Mouse (Mus musculus) granulocyte monocyte progenitor cell, adult 5-6 weeks (primary cell): ENCODE results near the gene Eef1g. TPM values are rescaled to one million over a fixed set of nuclear protein-coding genes. Genes with fewer than 3 reads are reported as not detected.
A peak's percentile ranks its signal among the peaks of the same experiment; 100 is the strongest.
"Not testable (repeated sequence)": the region's sequence is repeated elsewhere in the genome, so short reads cannot be mapped to it uniquely, and the experiment has no call there.

Experiments used
- ATAC-seq: replicated peaks from 2 replicates; pipeline ENCODE4 v1.8.0; 2016; ENCODE audit warnings: mild to moderate bottlenecking, moderate TSS enrichment, inconsistent platforms; ENCODE audit not compliant: poor library complexity, severe bottlenecking
- total RNA-seq, 2 experiments: library from RNA; stranded (forward) in 1 of 2; stranded (reverse) in 1 of 2; fragments of 200-712, 200-1000 nt in 1 of 2; fragments of >200 nt in 1 of 2; fragmentation: Nextera tagmentation in 1 of 2; gene quantifications; 2 replicates each; pipeline ENCODE4 v1.2.3; 2014 to 2017

The Eef1g gene
- total RNA-seq, 2 experiments from 2014 or later = 899 to 1,157 TPM

DNA sequence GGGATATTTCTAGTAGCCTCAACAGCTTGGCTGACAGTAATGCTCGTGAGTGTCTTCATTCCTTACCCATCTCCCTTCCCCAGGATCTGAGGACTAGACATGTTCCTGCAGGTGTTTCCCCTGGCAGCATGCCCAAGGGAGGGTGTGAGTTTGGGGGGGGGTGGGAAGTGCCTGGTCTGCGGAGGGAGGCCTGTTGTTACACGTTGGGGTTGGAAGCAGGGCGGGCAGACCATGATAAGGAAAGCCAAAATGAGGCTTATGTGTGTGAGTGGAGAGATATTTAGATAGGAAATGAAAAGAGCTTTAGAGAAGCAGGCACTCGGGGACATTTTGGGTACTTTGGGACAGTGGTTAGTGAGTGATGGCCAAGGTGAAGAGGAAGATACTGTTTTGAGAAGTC, 22.8 kb upstream of the Eef1g start:
- no peak for ATAC-seq

DNA sequence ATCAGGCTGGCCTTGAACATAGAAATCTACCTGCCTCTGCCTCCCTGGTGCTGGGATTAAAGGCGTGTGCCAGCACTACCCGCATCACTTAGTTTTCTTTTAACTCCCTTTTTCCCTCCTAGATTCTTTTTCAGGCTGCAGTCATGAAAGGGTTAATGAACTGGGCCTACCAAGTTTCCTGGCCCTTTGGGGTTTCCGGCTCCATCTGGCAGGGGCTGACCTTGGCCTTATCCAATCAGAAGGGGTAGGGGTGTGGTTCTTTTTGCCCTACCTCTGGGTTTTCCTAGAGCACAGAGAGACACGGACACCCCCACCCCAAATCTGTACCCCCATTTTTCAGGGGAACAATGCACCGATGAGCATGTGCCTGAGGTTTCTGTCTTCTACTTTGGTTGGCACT, 22.1 kb upstream of the Eef1g start:
- ATAC-seq = peak; percentile 21; the same call in 1 of the 2 replicates

DNA sequence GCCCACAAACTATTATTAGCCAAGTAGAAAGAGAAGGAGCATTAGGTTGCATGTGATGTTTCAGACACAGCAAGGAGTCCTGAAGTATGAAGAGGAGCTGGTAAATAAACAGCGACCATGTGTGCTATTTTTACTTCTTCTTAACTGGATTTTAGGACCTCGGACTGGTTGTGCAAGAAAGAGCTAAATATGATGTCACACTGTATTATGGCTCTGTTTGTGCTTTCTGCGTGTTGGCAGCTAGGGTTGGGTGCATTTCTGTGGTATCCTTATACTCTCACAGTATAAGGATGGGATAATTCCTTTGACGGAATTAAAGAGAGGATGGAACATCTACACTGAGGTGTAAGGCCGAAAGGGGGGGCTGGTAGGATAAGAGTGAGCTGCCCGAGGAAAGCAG, 21.6 kb upstream of the Eef1g start:
- no peak for ATAC-seq

DNA sequence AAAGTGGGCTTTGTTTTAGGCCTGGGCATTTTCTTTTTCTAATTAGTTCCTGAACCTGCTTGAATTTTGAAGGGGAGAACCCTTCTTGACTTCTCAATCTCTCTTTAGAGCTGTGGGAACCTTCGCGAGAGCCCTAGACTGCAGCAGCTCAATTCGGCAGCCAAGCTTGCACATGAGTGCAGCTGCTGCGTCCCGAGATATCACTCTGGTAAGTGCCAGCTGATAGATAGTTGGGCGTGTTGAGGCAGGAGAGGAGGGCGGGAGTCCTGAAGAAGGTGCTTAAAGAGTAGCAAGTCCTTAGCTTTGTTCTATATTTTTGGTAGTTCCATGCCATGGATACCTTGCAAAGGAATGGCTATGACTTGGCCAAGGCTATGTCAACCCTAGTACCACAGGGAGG, 19.9 kb upstream of the Eef1g start:
- ATAC-seq = no peak

DNA sequence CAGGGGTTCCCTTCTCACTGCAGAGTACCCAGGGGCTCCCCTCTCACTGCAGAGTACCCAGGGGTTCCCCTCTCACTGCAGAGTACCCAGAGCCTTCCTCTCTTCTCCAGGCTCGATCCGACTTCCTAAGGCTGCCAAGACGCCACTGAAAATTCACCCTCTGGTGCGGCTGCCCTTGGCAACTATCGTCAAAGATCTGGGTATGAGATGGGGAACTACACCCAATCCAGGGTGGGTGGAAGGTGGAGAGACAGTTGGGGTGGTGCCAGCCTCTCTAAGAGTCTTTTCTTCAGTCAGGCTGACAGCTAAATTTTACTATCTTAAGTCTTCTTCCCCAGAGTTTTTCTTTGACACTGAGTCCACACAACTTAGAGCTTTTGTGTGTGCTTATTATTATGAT, 16.7 kb upstream of the Eef1g start:
- ATAC-seq = no peak

DNA sequence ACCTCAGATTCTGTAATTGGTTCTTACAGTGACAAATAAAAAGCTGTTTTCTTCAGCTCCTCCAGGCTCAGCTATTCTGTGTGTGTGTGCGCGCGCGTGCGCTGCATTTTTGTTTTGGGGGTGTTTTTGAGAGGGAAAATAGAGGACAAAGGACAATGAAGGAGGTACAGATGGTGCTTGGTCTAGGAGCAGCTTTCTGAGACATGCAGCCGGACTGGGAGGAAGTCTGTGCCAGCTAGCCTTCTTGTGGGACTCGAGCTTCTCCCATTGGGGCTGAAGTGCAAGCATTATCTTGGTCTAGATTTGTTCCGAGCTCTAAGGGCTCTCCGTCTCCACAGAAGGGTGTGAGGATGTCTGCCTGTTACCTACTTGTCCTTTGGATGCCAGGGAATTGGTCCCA, 14.6 kb upstream of the Eef1g start:
- ATAC-seq = no peak

DNA sequence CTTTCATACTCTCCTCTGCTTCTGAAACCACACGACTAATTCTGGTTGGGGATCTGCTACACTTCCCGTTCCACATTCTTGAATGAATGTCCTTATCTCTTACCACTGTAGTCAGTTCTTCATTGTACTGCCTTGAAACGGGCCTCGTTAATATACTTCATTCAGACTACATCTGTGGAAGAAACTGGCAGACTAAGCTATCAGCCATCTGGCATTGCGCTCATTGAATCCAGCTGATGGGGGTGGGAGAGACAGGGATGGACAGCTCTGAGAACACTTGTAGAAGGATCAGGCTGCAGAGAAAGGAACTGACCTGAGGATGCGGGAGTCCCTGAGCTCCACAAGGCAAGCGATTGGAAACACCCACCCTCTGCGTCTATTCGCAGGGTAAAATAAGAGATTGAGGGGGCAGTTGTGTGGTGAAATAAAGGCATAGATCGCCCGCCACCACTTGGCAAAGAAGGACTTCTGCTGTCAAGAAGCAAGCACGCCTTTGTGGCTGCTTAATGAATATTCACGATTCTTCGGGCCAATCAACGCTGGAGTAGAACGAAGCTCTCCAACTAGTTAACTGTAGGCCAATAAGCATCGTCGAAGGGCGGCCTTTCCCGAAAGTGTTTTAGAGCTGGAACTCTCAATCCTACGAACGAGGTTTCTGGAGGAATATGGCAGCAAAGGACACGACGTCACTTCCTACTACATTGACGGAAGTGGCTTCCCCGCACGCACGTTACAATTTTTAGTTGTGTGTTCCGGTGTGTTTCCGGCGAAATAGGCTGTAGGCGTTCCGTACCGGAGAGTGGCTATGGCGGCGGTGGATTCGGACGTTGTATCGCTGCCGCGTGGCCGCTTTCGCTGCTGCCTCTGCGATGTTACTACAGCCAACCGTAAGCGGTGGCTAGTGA, 13.5 kb upstream of the Eef1g start, which contains the start of gene Tut1:
TSS of gene Tut1 (plus strand) at position 713 of the 905 bp plus-strand sequence.
- peak; percentile 95 for ATAC-seq

DNA sequence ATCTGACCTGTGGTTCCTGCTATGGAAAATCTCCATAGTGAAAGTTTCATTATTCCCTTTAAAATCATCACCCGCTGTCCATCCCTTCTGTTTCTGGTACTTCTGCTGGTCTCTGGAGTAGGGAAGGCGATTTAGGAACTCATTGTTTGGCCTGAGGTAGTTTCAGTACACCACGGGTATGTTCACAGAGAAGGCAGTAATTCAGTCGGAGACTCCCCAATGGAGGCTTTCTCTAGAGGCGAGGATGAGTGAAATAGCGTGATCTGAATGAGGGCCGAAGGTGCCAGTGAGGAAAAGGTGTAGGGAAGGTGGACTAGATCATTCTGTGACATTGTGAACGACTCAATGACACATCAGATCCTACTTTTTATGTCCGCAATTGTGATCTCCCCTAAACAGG, 12.7 kb upstream of the Eef1g start:
- no peak for ATAC-seq

DNA sequence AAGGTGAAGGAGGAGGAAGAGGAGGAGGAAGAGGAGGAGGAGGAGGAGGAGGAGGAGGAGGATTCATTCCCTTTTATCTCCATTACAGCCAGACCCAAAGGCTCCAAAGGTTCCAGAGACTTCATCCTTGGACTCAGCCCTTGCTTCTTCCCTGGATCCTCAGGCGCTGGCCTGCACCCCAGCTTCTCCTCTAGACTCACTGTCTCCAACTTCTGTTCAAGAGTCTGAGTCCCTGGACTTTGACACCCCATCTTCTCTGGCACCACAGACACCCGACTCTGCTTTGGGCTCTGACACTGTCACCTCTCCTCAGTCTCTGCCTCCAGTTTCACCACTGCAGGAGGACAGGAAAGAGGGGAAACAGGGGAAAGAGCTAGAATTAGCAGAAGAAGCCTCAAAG, 4.6 kb upstream of the Eef1g start:
- no peak for ATAC-seq

DNA sequence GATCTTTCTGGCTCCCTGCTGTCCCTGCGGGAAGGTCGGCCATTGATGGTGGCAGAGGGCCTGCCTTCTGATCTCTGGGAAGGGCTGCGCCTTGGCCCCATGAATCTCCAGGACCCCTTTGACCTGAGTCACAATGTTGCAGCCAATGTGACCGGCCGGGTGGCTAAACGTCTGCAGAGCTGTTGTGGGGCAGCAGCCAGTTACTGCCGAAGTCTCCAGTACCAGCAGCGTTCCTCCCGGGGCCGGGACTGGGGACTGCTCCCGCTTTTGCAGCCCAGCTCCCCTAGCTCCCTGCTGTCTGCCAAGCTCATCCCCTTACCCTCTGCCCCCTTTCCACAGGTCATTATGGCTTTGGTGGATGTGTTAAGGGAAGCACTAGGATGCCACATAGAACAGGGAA, 1.8 kb upstream of the Eef1g start:
- no peak for ATAC-seq

DNA sequence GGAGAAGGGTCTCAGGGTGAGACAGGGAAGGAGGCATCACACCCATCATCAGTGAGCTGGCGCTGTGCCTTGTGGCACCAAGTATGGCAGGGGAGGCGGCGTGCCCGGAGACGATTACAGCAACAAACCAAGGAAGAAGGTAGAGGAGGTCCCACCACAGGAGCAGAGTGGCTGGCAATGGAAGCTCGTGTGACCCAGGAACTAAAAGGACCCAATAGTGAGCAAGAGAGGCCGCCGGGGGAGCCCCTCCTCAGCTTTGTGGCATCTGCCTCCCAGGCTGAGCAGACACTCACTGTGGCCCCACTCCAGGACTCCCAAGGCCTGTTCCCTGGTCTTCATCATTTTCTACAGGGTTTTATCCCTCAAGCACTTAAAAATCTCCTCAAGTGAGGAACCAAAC, 1.1 kb upstream of the Eef1g start:
- no peak for ATAC-seq

DNA sequence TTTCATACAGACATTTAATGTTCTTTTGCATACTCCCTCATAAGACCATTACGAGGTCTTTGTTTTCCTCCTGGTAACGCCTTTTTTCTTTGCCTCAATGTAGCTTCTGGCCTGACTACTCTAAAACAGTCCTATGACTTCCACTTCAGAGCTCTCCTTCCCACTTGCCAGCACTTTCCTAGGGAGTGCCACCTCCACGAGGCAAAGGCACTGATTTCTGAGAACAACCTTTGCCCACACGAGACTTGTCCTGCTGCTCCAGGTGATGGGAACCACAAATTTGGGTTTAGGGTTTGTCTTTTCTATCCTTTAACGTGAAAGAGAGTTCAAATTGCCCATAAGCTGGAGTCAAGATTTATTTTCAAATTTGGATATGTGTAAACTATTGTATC, 647 bp upstream of the Eef1g start:
- ATAC-seq = no peak

DNA sequence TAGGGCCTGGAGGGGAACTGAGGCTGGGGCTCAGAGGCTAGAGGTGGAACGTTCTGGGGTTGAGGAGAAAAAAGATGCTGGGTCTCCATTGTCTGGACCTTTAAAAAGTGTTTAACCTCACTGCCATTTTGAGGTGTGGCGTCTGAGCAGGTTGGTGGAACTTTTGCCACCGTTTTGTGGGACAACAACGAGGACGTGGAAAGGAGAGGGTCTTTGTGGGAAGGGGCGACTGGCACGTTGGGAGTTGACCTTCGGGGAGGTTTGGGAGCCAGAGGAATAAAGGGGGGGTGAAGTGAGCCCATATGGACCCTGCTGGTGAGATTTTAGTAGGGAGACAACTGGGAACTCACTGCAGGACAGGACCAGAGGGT, 517 bp downstream of the Eef1g start:
- ATAC-seq = no peak

DNA sequence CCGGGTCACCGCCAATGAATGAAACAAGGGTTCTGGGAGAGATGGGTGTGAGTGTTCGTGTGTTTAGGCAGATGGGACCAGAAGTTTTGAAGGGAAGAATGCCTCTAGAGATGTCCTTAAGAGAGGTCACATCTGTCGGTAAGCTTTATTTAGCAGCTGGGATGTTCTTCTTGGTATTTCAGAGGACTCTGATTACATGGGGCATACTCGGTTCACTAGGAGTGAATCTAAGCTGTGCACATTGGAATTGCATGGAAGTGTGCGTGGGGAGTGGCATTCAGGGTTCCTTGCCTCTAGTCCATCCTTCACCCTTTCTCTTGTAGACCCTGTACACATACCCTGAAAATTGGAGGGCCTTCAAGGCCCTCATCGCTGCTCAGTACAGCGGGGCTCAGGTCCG, 1.1 kb downstream of the Eef1g start:
- ATAC-seq = no peak

DNA sequence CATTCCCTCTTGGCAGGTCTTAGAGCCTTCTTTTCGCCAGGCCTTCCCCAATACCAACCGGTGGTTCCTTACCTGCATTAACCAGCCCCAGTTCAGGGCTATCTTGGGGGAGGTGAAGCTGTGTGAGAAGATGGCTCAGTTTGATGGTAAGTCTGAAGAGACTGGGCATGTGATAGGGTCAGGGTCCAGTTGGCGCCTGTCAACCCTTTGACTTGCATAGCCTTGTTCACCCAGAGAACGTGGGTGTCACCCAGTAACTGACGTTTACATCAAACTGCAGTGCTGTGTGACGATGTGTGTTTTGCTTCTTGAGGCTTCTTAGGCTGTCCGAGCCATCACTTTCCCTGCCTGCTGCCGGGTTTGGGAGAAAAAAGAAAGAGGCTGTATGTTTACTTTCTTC, 5.7 kb downstream of the Eef1g start:
- ATAC-seq = not testable (repeated sequence)

DNA sequence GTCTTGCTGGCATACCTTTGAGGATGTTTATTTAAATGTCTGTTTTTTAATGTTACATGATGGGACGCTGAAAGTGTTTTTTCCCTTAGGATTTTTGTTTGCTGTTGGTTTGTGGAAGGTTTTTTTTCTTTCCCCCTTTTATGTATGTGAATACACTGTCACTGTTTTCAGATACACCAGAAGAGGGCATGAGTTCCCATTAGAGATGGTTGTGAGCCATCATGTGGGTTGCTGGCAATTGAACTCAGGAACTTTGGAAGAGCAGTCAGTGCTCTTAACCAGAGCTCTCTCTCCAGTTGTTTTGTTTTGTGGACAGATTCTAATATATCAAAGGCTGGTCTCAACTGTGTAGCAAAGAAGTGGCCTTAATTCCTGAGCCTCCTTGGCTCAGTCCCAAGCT, 7.8 kb downstream of the Eef1g start:
- ATAC-seq = no peak

DNA sequence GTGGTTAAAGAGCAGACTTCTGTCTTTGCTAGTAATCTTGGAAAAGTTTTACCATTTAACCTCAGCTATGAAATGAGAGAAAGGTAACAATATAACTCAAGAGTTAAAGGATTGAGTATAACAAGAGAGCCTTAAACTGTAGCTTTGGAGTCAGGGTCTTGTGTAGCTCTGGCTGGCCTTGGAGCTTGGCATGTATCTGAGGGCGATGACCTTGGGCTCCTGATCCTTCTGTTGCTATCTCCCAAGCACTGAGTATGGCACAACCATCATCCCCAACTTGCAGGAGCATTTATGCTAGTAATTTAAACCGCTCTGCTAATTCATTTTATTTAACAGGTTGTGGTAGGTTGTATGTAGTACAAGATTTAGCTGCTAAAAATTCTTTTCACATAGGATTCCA, 8.7 kb downstream of the Eef1g start:
- ATAC-seq = no peak

DNA sequence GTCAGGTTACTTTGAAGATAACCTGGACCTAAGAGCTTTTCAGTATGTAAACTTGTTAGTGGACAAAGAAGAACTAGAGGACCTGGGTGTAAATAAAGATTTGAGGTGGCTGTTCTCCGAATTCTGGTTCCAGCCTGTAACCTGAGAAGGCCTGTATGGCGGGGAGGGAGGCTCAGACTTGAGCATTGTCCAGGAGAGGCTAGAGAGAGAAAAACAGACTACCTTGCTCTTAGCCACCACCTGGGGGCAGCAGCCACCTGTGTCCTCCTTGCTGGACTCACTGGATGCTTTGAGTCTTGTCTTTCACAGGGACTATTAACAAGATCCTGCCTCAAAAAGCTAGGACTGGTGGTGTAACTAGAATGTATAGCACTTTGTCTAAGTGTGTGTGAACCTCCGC, 9.7 kb downstream of the Eef1g start:
- peak; percentile 47 for ATAC-seq

DNA sequence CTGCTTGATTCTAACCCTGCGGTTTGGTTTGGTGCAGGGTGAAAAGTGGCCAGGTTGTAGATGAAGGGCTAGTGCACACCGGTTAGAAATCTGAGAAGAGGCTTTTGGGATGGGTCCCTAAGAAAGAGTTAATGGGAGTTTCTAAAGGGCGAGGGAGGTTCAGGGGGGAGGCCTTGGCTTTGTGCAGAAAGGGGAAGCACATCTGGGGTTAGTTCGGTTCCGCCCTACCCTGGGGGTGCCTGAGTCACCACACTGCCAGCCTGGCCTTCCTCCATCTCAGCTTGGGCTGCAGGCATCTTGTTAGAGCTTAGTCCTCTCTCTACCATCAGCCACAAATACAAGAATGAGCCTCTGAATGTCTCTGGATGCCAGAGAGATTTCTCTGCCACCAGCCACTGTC, 13.9 kb downstream of the Eef1g start:
- ATAC-seq = peak; percentile 56

DNA sequence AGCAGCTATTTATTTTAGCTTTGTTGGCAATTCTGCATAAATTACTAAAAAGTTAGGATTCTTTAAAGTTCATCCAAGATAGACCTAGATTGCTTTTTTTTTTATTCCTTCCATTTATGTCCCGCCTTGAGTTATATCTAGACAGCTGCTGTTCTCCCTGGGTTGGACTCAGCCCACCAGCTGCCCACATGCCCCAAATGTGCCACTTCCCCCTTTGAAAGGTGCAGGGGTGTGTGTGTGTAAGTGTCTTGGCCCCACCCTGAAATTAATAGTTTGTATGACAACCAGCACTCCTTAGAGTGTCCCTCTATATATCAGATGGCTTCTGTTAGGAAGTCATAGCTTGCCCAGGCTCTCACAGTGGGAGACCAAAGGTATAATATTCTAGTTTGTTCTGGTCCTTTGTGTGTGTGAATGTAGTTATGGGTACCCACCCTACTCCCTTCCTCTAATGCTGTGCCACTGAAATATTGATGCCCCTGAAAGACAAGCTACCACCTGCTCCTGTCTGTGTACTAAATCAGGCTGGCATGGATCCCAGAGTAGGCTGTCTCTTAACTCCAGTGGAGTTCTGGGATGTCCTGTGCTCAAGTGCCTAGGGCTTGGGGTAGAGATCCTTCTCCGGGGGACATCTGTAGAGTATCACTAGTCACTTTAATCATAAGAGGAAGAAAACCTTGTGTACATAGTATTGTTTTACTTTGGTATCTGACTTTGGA, 14.8 kb downstream of the Eef1g start:
- ATAC-seq = peak; percentile 26

DNA sequence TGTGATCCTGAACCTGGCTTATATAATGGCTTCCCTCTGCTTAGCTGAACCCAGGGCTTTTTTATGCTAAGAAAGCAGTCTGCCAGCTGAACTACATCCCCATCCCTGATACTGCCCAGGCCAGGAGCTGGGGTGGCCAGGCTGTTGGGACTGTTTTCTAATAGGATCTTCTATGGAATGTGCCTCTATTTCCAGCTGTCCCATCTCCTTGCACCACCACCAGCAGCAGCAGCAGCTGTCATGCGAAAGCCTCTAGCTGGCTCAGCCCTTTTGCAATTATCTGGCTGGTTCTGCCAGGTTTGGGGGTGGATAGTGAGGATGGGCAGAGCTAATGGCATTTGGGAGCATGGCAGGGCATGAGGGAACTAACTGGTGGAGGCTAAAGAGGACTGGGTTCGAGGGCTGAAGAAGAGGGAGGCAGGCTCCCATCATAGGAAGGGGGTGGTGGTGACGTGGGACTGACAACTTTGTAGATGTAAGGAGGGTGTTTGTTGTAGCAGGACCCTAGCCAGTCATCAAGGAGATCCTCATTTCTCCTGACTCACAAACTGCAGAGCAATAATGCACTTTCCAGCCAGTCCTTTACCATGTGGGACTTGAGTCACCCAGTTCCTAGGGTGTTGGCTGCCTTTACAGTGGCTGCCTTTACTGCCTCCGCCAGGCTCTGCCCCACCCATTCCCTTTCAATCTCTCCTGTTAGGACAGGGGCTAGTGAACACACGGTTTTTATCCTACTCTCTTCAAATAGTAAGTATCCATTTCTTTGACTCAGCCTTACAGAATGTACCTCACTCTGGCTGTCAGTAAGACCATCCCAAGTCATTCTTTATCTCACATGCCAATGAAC, 15.7 kb downstream of the Eef1g start:
- ATAC-seq = no peak
